Comparison of ENCODE assay signal across 9 mouse cellular contexts in the genomic region with DNA sequence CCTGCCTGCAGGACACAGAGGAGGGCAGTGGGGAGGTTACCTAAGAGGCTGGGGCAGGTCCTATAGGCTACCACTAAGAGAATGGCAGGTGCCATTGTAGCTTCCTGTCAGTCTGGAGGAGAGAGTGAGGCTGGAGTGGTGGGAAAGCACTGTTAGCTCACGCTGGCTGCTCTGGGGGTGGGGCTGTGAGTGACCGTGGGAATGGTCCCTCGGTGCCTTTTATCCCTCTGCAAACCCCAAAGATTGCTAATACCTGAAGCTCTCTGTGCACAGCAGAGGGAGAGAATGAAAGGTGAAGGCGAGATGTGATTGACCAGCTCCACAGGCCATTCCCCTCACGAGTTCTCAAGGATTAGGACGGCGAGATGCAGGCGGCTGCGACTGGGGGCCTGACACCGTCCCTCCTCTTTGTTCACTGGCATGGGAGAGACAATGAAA.
DNase-seq lines count a peak whose midpoint lies in the region; ATAC-seq lines count a peak whose summit lies in the region.
"Had no signal": no experiment of that assay in that cellular context is flagged by ENCODE, and none has a peak within 500 bp of the region (broad histone marks: within the 10 kb centered on the region; RNA-seq: fewer than 3 reads in every experiment).

No protein-coding gene starts in this region.

- H3K27me3 ChIP-seq in heart, embryonic 15.5 days = no peaks in the 10 kb centered on the region
- no peaks in the 10 kb centered on the region for H3K27me3 ChIP-seq in embryonic facial prominence, embryonic 14.5 days (replicated peaks; ENCODE audit: control insufficient read depth, insufficient read depth, low read length)
- no peaks in the 10 kb centered on the region for H3K27me3 ChIP-seq in limb, embryonic 13.5 days

- intact Hi-C loops in heart, postnatal 14 days (cut with DNase I) = no loop called here
- intact Hi-C loops in left cerebral cortex, postnatal 4 days (cut with DNase I) = no loop called here

- no peak overlapping the region for H3K27ac ChIP-seq in heart, embryonic 15.5 days
- 0 out of 2 replicates have a peak overlapping the region, but pooled peaks have one; percentile 2 for H3K27ac ChIP-seq in embryonic facial prominence, embryonic 14.5 days (replicated peaks; ENCODE audit: low read depth, low read length)
- H3K27ac ChIP-seq in limb, embryonic 13.5 days = peak overlapping the region; percentile 22; the same call in 1 of the 2 replicates

- no peaks in the 10 kb centered on the region for H3K9me3 ChIP-seq in heart, embryonic 15.5 days (replicated peaks)
- no peaks in the 10 kb centered on the region for H3K9me3 ChIP-seq in embryonic facial prominence, embryonic 14.5 days (ENCODE audit: control insufficient read depth, low read length)
- no peaks in the 10 kb centered on the region for H3K9me3 ChIP-seq in limb, embryonic 13.5 days

- H3K36me3 ChIP-seq in heart, embryonic 15.5 days = no peaks in the 10 kb centered on the region
- no peaks in the 10 kb centered on the region for H3K36me3 ChIP-seq in embryonic facial prominence, embryonic 14.5 days (ENCODE audit: control insufficient read depth, insufficient read depth, low read length)
- H3K36me3 ChIP-seq in limb, embryonic 13.5 days = no peaks in the 10 kb centered on the region

- H3K4me1 ChIP-seq in heart, embryonic 15.5 days (replicated peaks) = peaks cover 11% of the 10 kb centered on the region
- H3K4me1 ChIP-seq in embryonic facial prominence, embryonic 14.5 days (ENCODE audit: control insufficient read depth, insufficient read depth, low read length) = peaks cover 22% of the 10 kb centered on the region
- H3K4me1 ChIP-seq in limb, embryonic 13.5 days = peaks cover 60% of the 10 kb centered on the region

- peak overlapping the region; percentile 15; the same call in 1 of the 2 replicates for H3K9ac ChIP-seq in heart, embryonic 15.5 days
- no peak overlapping the region for H3K9ac ChIP-seq in embryonic facial prominence, embryonic 14.5 days (ENCODE audit: low read depth, low read length)
- H3K9ac ChIP-seq in limb, embryonic 13.5 days = no peak overlapping the region

- no peak for DNase-seq in heart, postnatal 14 days
- DNase-seq in ES-CJ7 (ENCODE audit: low read depth, low spot score) = peak; percentile 63
- no peak for DNase-seq in embryonic facial prominence, embryonic 14.5 days (ENCODE audit: low spot score)
- DNase-seq in ovary, postnatal 14 days (ENCODE audit: low spot score) = no peak
- no peak for DNase-seq in urinary bladder, postnatal 4 days (ENCODE audit: low spot score in 2 of 2)
- no peak for DNase-seq in left cerebral cortex, postnatal 4 days

- ATAC-seq in heart, embryonic 15.5 days (replicated peaks; ENCODE audit: insufficient number of reproducible peaks, insufficient read depth, low FRiP score, low read depth) = no peak
- ATAC-seq in embryonic facial prominence, embryonic 14.5 days (ENCODE audit: low read depth) = no peak; the same call in 1 of the 2 replicates
- ATAC-seq in limb, embryonic 13.5 days (ENCODE audit: low FRiP score, low read depth) = no peak
- ATAC-seq: inflammation-experienced regulatory T-cells, adult 6 months had no signal

- H3K4me2 ChIP-seq in heart, embryonic 15.5 days = peak overlapping the region; percentile 17; the same call in 1 of the 2 replicates
- no peak overlapping the region for H3K4me2 ChIP-seq in embryonic facial prominence, embryonic 14.5 days (ENCODE audit: low read depth, low read length)
- no peak overlapping the region for H3K4me2 ChIP-seq in limb, embryonic 13.5 days (replicated peaks)

- no peak overlapping the region for H3K4me3 ChIP-seq in heart, embryonic 15.5 days
- H3K4me3 ChIP-seq in embryonic facial prominence, embryonic 14.5 days (ENCODE audit: low read depth, low read length) = no peak overlapping the region
- no peak overlapping the region for H3K4me3 ChIP-seq in limb, embryonic 13.5 days

- WGBS in heart, embryonic 15.5 days = 35% methylated on average over 10 of the region's 10 CpGs
- WGBS in embryonic facial prominence, embryonic 14.5 days = 42% methylated on average over 10 of the region's 10 CpGs
- WGBS in limb, embryonic 13.5 days = 31% methylated on average over 10 of the region's 10 CpGs
